In the genomic region with DNA sequence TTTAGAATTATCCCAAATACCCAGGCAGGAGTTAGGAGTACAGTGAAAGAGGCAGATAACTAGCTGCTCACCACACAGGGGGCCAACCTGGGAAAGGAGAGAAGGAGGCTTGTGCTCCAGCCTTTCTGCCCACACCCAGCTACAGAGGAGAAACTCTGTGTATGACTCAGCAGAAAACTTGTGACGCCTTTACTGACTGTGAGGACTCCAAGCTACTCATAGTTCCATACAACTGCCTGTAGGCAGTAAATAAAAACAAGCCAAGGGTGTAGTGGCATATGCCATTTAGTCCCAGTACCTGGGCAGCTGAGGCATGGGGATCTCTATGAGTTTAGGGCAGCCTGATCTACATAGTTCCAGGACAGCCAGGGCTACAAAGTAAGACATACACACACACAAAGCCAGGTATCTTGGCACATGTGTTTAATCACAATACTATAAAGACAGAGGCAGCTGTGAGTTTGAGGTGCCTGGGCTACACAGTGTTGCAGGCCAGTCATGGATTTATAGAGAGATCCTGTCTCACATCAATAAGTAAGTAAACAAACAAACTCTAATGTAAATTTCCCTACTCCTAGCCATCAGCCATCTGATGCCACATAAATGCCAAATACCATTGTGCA, we compare ENCODE assay signal across 9 mouse cellular contexts. TPM values are rescaled to one million over a fixed set of nuclear protein-coding genes. Genes with fewer than 3 reads are reported as not detected.
DNase-seq lines count a peak whose midpoint lies in the region; ATAC-seq and TF ChIP-seq lines count a peak whose summit lies in the region.
"Had no signal": no experiment of that assay in that cellular context is flagged by ENCODE, and none has a peak within 500 bp of the region (broad histone marks: within the 10 kb centered on the region; RNA-seq: fewer than 3 reads in every experiment).

No protein-coding gene starts in this region.

- H3K9ac ChIP-seq in kidney, embryonic 15.5 days, result no peak overlapping the region
- H3K9ac ChIP-seq in liver, postnatal 0 days (replicated peaks), result no peak overlapping the region

- no peak for TF ChIP-seq CTCF in liver, postnatal 0 days (IDR thresholded peaks at IDR 0.05; ENCODE audit: low read depth)

- 41% methylated on average over 1 of the region's 1 CpGs for WGBS in kidney, embryonic 15.5 days
- WGBS in liver, postnatal 0 days (ENCODE audit: insufficient replicate concordance), result 23% methylated on average over 1 of the region's 1 CpGs

- H3K4me3 ChIP-seq in kidney, embryonic 15.5 days (replicated peaks), result no peak overlapping the region
- no peak overlapping the region for H3K4me3 ChIP-seq in liver, postnatal 0 days (ENCODE audit: low read depth, low read length)
- H3K4me3 ChIP-seq: myocyte had no signal

- H3K4me1 ChIP-seq in kidney, embryonic 15.5 days, result peaks cover 36% of the 10 kb centered on the region
- H3K4me1 ChIP-seq in liver, postnatal 0 days (ENCODE audit: insufficient read depth), result 0 out of 2 replicates have a peak, but pooled peaks cover 3% of the 10 kb centered on the region

- peak overlapping the region; percentile 28; the same call in 1 of the 2 replicates for H3K27ac ChIP-seq in kidney, embryonic 15.5 days
- H3K27ac ChIP-seq in liver, postnatal 0 days (ENCODE audit: low read depth), result peak overlapping the region; percentile 80

- H3K27me3 ChIP-seq in kidney, embryonic 15.5 days, result no peaks in the 10 kb centered on the region
- H3K27me3 ChIP-seq in liver, postnatal 0 days (ENCODE audit: insufficient read depth, low read length), result no peaks in the 10 kb centered on the region

- no peaks in the 10 kb centered on the region for H3K9me3 ChIP-seq in kidney, embryonic 15.5 days (replicated peaks)
- H3K9me3 ChIP-seq in liver, postnatal 0 days (ENCODE audit: low read length), result no peaks in the 10 kb centered on the region

- 0 out of 2 replicates have a peak, but pooled peaks have one; percentile 20 for ATAC-seq in kidney, embryonic 15.5 days (replicated peaks; ENCODE audit: low FRiP score)
- ATAC-seq in erythroid progenitor cell, adult 5-6 weeks (replicated peaks; ENCODE audit: low FRiP score, poor library complexity, severe bottlenecking), result peak; percentile 97
- ATAC-seq in liver, postnatal 0 days, result peak; percentile 92

- H3K36me3 ChIP-seq in kidney, embryonic 15.5 days, result peaks cover 85% of the 10 kb centered on the region
- peaks cover 80% of the 10 kb centered on the region for H3K36me3 ChIP-seq in liver, postnatal 0 days (replicated peaks; ENCODE audit: insufficient read depth, low read length)

- no peak for DNase-seq in kidney, adult 9 months
- DNase-seq in Muller cell, postnatal 12 days (ENCODE audit: inconsistent ontology term), result peak; percentile 36
- DNase-seq in liver, postnatal 0 days, result peak; percentile 40
- no peak for DNase-seq in gastrocnemius, adult 18-20 months (ENCODE audit: low spot score)
- DNase-seq in right cerebral cortex, adult 2 months (ENCODE audit: low spot score in 2 of 2), result no peak
- no peak for DNase-seq in cerebellum, postnatal 36 days

- H3K4me2 ChIP-seq in kidney, embryonic 15.5 days, result no peak overlapping the region
- 0 out of 2 replicates have a peak overlapping the region, but pooled peaks have one; percentile 3 for H3K4me2 ChIP-seq in liver, postnatal 0 days (ENCODE audit: low read depth, low read length)

- TF ChIP-seq EP300 in liver, postnatal 0 days (IDR thresholded peaks at IDR 0.05; ENCODE audit: low read depth), result 0 out of 2 replicates have a peak, but pooled peaks have one; percentile 25

RNA-seq across cellular contexts. Expression of a gene that starts 24.1 kb away (rescaled TPM):
- 56.6 and 61.7 TPM in 2 replicates for polyA plus RNA-seq in kidney, embryonic 15.5 days (2015; fragmentation: Nextera tagmentation; extraction: Ambion mirVana)
- 63.1 and 106 TPM in 2 replicates for total RNA-seq in erythroid progenitor cell, adult 5-6 weeks (2015; ENCODE audit: low replicate concordance)
- total RNA-seq in erythroid progenitor cell, adult 5-6 weeks (2017; ENCODE audit: low replicate concordance), result 179 and 206 TPM in 2 replicates
- 14.1 and 17.2 TPM in 2 replicates for polyA plus RNA-seq in liver, postnatal 0 days (2015; fragmentation: Nextera tagmentation; extraction: Ambion mirVana)
- 10 to 100 TPM; 29.8 to 39.6 TPM for total RNA-seq in gastrocnemius, adult 18-20 months (2021)

Comparison
In these comparisons a context has a peak if more than half of its experiments do, and no peak if none do; other contexts are left out.
1. ATAC-seq: peak in every context shown above with its lines; median percentile 97 in erythroid progenitor cell, adult 5-6 weeks; 92 in liver, postnatal 0 days; 20 in kidney, embryonic 15.5 days.
2. DNase-seq: peak in Muller cell, postnatal 12 days (single experiment) and liver, postnatal 0 days (single experiment); none in kidney, adult 9 months (single experiment), gastrocnemius, adult 18-20 months (single experiment), right cerebral cortex, adult 2 months (0 of 2) and cerebellum, postnatal 36 days (0 of 2).